Mouse (Mus musculus) intestine, embryonic 14.5 days (tissue): Measurements from ENCODE around the gene Snrnp70. TPM values are rescaled to one million over a fixed set of nuclear protein-coding genes. Genes with fewer than 3 reads are reported as not detected.

Experiments
- ATAC-seq: fragments of 200-750 bp; cut with Nextera tagmentation; replicated peaks from 2 replicates; pipeline ENCODE4 v1.8.0; 2017; ENCODE audit warnings: low read depth, moderate number of reproducible peaks, moderate TSS enrichment, moderate library complexity; ENCODE audit not compliant: low FRiP score, low TSS enrichment
- DNase-seq: peaks from one replicate; pipeline ENCODE4 v3.0.0-alpha.2; 2018; ENCODE audit warnings: low spot score
- H3K27ac ChIP-seq: fragments of 300-500 bp; sonication (generic); 2 replicates; pipeline ENCODE4 v1.5.1; 2014; ENCODE audit warnings: low read depth, mild to moderate bottlenecking, control low read depth
- H3K27me3 ChIP-seq: fragments of 300-500 bp; sonication (generic); replicated peaks from 2 replicates; pipeline ENCODE4 v1.6.1; 2014; ENCODE audit warnings: low read length, control low read depth; ENCODE audit not compliant: control insufficient read depth, insufficient read depth
- H3K36me3 ChIP-seq: fragments of 300-500 bp; sonication (generic); 2 replicates; pipeline ENCODE4 v1.6.1; 2014; ENCODE audit warnings: low read length, control low read depth; ENCODE audit not compliant: control insufficient read depth, insufficient read depth
- H3K4me1 ChIP-seq: fragments of 300-500 bp; sonication (generic); replicated peaks from 2 replicates; pipeline ENCODE4 v1.6.1; 2014; ENCODE audit warnings: low read length, control low read depth, mixed read lengths; ENCODE audit not compliant: control insufficient read depth, insufficient read depth
- H3K4me2 ChIP-seq: fragments of 300-500 bp; sonication (generic); 2 replicates; pipeline ENCODE4 v1.6.1; 2014; ENCODE audit warnings: low read length
- H3K4me3 ChIP-seq: fragments of 300-500 bp; sonication (generic); 2 replicates; pipeline ENCODE4 v1.5.1; 2014; ENCODE audit warnings: low read depth, low read length, control low read depth, mixed read lengths
- H3K9ac ChIP-seq: fragments of 300-500 bp; sonication (generic); 2 replicates; pipeline ENCODE4 v1.6.1; 2014; ENCODE audit warnings: mild to moderate bottlenecking, low read length
- H3K9me3 ChIP-seq: fragments of 300-500 bp; sonication (generic); 2 replicates; pipeline ENCODE4 v1.6.1; 2016; ENCODE audit warnings: low read length, control low read depth; ENCODE audit not compliant: control insufficient read depth
- WGBS: fragments of 180-500 bp; shearing (Covaris S2); extraction: QIAGEN DNeasy Blood & Tissue Kit; methylation state at CpG from one replicate; pipeline ENCODE4 v1.1.7; 2014; 5-methylcytosine and 5-hydroxymethylcytosine counted together
- polyA plus RNA-seq: library from polyadenylated mRNA; unstranded; fragments of >200 nt; fragmentation: Nextera tagmentation; extraction: Ambion mirVana; gene quantifications from 2 replicates; pipeline ENCODE4 v1.2.1, GENCODE M21; 2014

The Snrnp70 gene
- polyA plus RNA-seq, 1 experiment from 2014 or later = 77.1 TPM

- Histone ChIP-seq H3K27me3 (no peaks in the 10 kb centered on the region), H3K4me1 (peaks cover 35% of the 10 kb centered on the region), H3K9ac (peak overlapping the region; percentile 83), H3K36me3 (peaks cover 26% of the 10 kb centered on the region), H3K9me3 (no peaks in the 10 kb centered on the region), H3K4me2 (peak overlapping the region; percentile 94), H3K27ac (peak overlapping the region; percentile 73; the same call in 1 of the 2 replicates), H3K4me3 (peak overlapping the region; percentile 95)
- no peak for ATAC-seq
- DNase-seq = no peak
- WGBS = 1% methylated on average over 7 of the region's 7 CpGs
These were observed 38.3 kb upstream of the Snrnp70 start for GRCm38 (mm10) chr7:45433835-45434202.

GRCm38 (mm10) chr7:45426556-45426955 is 31.0 kb upstream of the Snrnp70 start:
- Histone ChIP-seq H3K9ac (no peak overlapping the region), H3K27me3 (no peaks in the 10 kb centered on the region), H3K4me2 (no peak overlapping the region), H3K36me3 (peaks cover 90% of the 10 kb centered on the region), H3K9me3 (no peaks in the 10 kb centered on the region), H3K27ac (no peak overlapping the region), H3K4me1 (no peaks in the 10 kb centered on the region), H3K4me3 (no peak overlapping the region)
- ATAC-seq = no peak
- no peak for DNase-seq
- WGBS = 96% methylated on average over 8 of the region's 8 CpGs

GRCm38 (mm10) chr7:45421194-45421593 is 25.7 kb upstream of the Snrnp70 start:
- no peak for DNase-seq
- H3K36me3 ChIP-seq = peaks cover 50% of the 10 kb centered on the region
- no peaks in the 10 kb centered on the region for H3K9me3 ChIP-seq
- peaks cover 30% of the 10 kb centered on the region for H3K4me1 ChIP-seq
- H3K27ac ChIP-seq = no peak overlapping the region
- no peak for ATAC-seq
- no peak overlapping the region for H3K9ac ChIP-seq
- no peak overlapping the region for H3K4me2 ChIP-seq
- no peak overlapping the region for H3K4me3 ChIP-seq
- WGBS = 94% methylated on average over 14 of the region's 14 CpGs
- H3K27me3 ChIP-seq = peaks cover 8% of the 10 kb centered on the region; the same call in 1 of the 2 replicates

- Histone ChIP-seq H3K4me2 (peak within 1 kb of the TSS; percentile 16; the same call in 1 of the 2 replicates), H3K4me1 (peaks cover 30% of the 10 kb centered on the region), H3K27ac (no peak within 1 kb of the TSS), H3K27me3 (peaks cover 14% of the 10 kb centered on the region), H3K9me3 (no peaks in the 10 kb centered on the region), H3K4me3 (no peak within 1 kb of the TSS), H3K36me3 (peaks cover 46% of the 10 kb centered on the region), H3K9ac (no peak within 1 kb of the TSS)
- ATAC-seq = no peak
- 53% methylated on average over 6 of the region's 6 CpGs for WGBS
- DNase-seq = no peak
These were observed 25.0 kb upstream of the Snrnp70 start, which contains the start of gene Lhb for GRCm38 (mm10) chr7:45420615-45420919. Gene Lhb, plus strand, starts transcription at chr7:45420820.

- Histone ChIP-seq H3K4me3 (no peak overlapping the region), H3K27ac (no peak overlapping the region), H3K4me2 (peak overlapping the region; percentile 16; the same call in 1 of the 2 replicates), H3K4me1 (peaks cover 34% of the 10 kb centered on the region), H3K27me3 (peaks cover 19% of the 10 kb centered on the region), H3K9me3 (no peaks in the 10 kb centered on the region), H3K9ac (no peak overlapping the region), H3K36me3 (peaks cover 40% of the 10 kb centered on the region)
- WGBS = 11% methylated on average over 27 of the region's 27 CpGs
- peak; percentile 64 for DNase-seq
- ATAC-seq = 0 out of 2 replicates have a peak, but pooled peaks have one; percentile 14
These were observed 24.5 kb upstream of the Snrnp70 start for GRCm38 (mm10) chr7:45419859-45420614.

- DNase-seq (peak; percentile 63), ATAC-seq (peak; percentile 28; the same call in 1 of the 2 replicates)
- Histone ChIP-seq H3K4me2 (peak overlapping the region; percentile 40), H3K4me3 (no peak overlapping the region), H3K9me3 (no peaks in the 10 kb centered on the region), H3K9ac (no peak overlapping the region; the same call in 1 of the 2 replicates), H3K27me3 (peaks cover 34% of the 10 kb centered on the region), H3K36me3 (peaks cover 20% of the 10 kb centered on the region), H3K4me1 (peaks cover 41% of the 10 kb centered on the region), H3K27ac (peak overlapping the region; percentile 34)
- 9% methylated on average over 13 of the region's 13 CpGs for WGBS
These were observed 22.5 kb upstream of the Snrnp70 start for GRCm38 (mm10) chr7:45417962-45418492.

- H3K9ac ChIP-seq = no peak overlapping the region
- H3K4me3 ChIP-seq = no peak overlapping the region
These were observed 20.1 kb upstream of the Snrnp70 start for GRCm38 (mm10) chr7:45415636-45416035.

GRCm38 (mm10) chr7:45414740-45415224 is 19.2 kb upstream of the Snrnp70 start:
- no peaks in the 10 kb centered on the region for H3K36me3 ChIP-seq
- DNase-seq (peak; percentile 59), ATAC-seq (no peak)
- H3K27me3 ChIP-seq = peaks cover 60% of the 10 kb centered on the region
- no peak overlapping the region for H3K4me3 ChIP-seq
- no peaks in the 10 kb centered on the region for H3K9me3 ChIP-seq
- WGBS = 51% methylated on average over 12 of the region's 12 CpGs
- no peak overlapping the region for H3K9ac ChIP-seq
- H3K4me2 ChIP-seq = no peak overlapping the region; the same call in 1 of the 2 replicates
- H3K27ac ChIP-seq = no peak overlapping the region
- peaks cover 35% of the 10 kb centered on the region for H3K4me1 ChIP-seq

More at GRCm38 (mm10) chr7:45415636-45416035, 20.1 kb upstream of the Snrnp70 start:
- WGBS = 27% methylated on average over 37 of the region's 37 CpGs
- no peak overlapping the region for H3K27ac ChIP-seq
- no peaks in the 10 kb centered on the region for H3K36me3 ChIP-seq
- DNase-seq = no peak
- H3K4me1 ChIP-seq = peaks cover 39% of the 10 kb centered on the region
- H3K27me3 ChIP-seq = peaks cover 52% of the 10 kb centered on the region
- H3K4me2 ChIP-seq = peak overlapping the region; percentile 34
- ATAC-seq = no peak
- H3K9me3 ChIP-seq = no peaks in the 10 kb centered on the region
